Mouse (Mus musculus) layer of hippocampus, postnatal 36 days (tissue): ENCODE measurements around the gene Htr1b. TPM values are rescaled to one million over a fixed set of nuclear protein-coding genes. Genes with fewer than 3 reads are reported as not detected.

Experiments used
- DNase-seq, 2 experiments: peaks; one replicate each; pipeline ENCODE4 v3.0.0; 2022
- total RNA-seq, 2 experiments: library from RNA; stranded (reverse); gene quantifications; 2 replicates each; pipeline ENCODE4 v1.2.3; 2021

The Htr1b gene
- 10 to 100 TPM in 1 of 2 experiments, 1 to 10 TPM in 1; 9.9 to 14.6 TPM for total RNA-seq

- DNase-seq: peak; percentile 44 to 47
These were observed at the start of gene Htr1b for GRCm38 (mm10) chr9:81633437-81633973. TSS of gene Htr1b (minus strand) at chr9:81633828.

GRCm38 (mm10) chr9:81676716-81677115 lies 43.1 kb upstream of the Htr1b start:
- no peak for DNase-seq

DNA sequence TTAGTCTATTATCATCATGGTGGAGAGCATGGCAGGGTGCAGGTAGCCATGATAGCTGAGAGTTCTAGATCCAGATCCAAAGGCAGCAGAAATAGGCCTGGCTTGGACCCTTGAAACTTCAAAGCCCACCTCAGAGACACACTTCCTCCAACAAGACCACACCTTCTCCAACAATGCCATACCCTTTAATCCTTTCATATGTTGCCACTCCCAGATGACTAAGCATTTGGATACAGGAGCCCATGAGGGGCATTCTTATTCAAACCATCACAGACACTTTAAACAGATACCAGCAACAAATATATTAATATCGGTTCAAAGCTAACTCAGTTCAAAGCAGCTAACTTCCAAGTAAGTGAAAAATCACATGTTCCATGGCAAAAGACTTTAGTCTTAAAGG lies 3.9 kb upstream of the Htr1b start:
- no peak for DNase-seq

- peak; percentile 3 to 7 for DNase-seq
These were observed 1.5 kb upstream of the Htr1b start for GRCm38 (mm10) chr9:81635109-81635508.

DNA sequence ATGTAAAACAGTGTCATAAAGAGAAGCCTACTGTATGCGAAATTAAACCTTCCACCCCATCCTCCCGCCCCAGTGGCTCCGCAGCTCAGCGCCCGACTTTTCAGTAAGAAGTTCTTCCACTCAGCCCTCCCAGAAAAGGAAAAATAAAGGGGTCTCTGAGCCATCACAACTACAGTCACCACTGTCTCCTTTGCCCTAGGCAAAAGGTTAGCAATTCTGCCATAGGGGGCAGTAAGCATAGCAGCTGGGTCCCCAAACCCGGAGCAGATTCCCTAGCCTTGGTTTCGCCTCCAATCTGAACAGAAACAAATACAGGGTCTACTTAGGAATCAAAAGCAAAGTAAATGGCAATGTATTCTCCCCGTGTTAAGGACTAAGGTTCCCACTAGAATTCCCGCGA lies 535 bp upstream of the Htr1b start:
- DNase-seq: peak; percentile 4 to 6

GRCm38 (mm10) chr9:81632736-81633436 lies 742 bp downstream of the Htr1b start:
- DNase-seq: peak; percentile 36 to 42

DNA sequence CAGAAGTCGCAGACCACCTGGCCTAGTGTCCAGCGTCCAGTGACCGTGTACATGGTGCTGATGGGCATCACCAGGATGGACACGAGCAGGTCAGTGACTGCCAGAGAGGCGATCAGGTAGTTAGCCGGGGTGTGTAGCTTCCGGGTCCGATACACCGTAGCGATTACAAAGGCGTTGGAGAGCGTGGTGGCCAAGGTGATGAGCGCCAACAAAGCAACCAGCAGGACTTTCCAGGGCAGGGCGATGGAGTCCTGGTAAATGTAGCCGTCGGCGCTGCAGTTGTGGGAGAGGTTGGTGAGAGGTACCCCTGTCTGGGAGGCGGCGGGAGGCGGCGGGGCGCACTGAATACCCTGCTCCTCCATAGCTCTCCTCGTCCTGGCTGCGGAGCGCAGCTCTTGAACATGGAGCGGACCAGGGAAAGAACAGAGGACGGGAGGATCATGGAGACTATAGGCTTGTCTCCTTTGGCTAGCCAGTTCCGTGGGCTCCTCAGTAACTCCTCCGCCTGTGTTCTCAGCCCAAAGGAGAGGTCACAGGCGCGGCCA lies 1.4 kb downstream of the Htr1b start:
- peak in 1 of 2 experiments; percentile 17 for DNase-seq

DNA sequence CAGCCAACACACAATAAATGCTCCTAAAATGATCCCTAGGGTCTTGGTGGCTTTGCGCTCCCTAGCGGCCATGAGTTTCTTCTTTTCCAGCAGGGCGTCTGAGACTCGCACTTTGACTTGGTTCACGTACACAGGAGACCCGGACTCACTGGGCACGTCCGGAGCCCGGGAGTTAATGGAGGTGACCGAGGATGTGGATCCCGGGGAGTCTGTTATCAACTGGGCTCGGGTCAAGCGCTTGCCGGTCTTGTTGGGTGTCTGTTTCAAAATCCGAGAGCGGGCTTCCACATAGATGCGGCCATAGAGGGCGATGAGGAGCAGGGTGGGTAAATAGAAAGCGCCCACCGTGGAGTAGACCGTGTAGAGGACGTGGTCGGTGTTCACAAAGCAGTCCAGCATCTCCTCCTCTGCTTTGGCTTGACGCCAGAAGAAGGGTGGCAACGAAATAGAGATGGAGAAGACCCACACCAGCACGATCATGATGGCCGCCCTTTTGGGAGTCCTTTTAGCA lies 2.0 kb downstream of the Htr1b start:
- DNase-seq: peak; percentile 16 to 23

DNA sequence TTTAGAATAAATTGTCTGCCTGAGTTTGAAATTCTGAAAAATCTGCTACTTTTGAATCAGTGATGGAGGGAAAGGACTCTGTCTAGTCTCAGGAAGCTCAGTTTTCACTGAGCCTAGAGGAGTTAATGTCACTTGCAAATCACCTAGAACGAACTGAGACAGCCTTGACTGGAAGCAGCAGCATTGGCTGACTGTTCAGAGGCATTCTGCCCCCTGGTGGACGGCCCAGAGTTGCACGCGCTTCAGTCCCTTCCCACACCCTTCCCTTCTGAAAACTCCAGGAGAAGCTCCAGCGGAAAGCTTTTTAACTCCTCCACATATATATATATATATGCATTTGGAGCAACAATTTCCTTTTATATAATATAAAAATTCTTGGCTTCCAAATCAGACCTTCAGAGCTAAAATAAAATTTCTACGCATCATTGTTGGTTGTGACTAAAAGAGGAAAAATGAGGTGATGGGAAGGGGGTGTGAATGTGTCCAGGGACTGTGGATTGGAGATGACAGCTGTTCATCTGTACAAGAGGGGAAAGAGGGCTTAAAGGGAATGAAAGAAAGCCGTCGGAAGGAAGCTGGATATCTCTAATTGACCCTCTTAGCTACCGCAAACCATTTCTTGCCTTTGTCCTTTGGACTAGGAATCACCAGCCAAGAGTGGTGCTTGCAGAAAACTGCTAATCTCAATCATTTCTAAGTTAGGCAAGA lies 6.6 kb downstream of the Htr1b start:
- DNase-seq: peak; percentile 64 to 68

DNA sequence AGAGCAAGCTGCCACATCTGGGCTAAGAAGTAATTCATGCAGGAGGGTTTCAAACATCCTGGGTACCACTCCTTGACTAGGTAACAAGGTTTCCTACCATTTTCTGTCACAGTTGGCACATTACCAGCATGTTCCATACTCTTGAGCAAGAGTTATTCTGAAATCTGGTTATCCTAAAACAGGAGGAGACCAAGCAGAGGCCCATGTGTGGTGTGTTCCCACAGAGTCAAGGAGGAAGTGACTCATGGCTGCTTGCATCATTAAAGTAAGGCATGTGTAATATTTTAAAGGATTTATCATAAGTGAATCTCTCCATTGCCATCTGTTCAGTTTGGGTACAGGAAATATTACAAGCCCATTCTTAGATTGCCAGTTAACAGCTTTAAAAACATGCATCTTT lies 7.7 kb downstream of the Htr1b start:
- no peak for DNase-seq

- DNase-seq: no peak
These were observed 10.8 kb downstream of the Htr1b start for GRCm38 (mm10) chr9:81622873-81623272.

DNA sequence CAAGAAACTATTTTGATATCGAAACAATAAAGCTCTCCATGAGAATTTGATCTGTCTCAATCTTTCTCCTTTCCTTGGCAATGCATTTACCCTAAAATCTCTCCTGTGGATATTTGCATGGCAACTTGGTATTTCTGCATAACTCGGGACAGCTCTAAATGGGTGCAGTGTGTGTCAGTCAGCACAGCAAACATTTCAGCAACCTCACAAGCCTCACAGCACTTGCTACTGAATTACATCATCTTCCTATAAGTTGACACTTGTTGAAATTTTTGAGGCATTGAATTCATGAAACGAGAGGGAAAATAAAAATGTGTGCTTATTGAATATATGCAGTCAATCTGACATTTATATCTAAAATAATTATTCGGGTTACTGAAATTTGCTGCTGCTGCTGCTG lies 22.6 kb downstream of the Htr1b start:
- DNase-seq: no peak

Other genes with a start within 250 kb of the Htr1b start
- gene Mei4, start 229.8 kb upstream of the Htr1b start, total RNA-seq: 1 to 10 TPM; 1.0 to 1.1 TPM